Mouse (Mus musculus): Measurements from ENCODE around the gene Sel1l3. TPM values are rescaled to one million over a fixed set of nuclear protein-coding genes. Genes with fewer than 3 reads are reported as not detected.

The Sel1l3 gene
- polyA plus RNA-seq, 1 experiment, result 0.02 TPM

DNA sequence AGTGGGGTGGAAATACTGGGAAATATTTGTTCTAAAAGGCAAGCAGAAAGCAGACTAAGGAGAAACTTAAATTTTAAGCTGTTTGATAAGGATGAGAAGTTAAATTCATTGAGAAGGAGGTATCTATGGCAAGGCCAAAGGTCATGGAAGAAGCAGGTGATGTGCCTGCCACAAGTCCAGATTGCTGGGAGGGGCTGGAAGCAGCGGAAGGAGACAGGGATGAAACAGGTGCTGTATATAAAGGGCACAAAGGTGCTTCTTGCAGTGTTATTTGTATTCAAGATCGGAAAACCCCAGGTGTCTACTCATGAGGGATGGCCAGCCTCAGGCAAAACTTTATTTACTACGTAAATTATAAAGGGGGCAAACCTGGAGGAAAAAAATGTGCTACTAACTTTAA, 38.5 kb downstream of the Sel1l3 start:
- Histone ChIP-seq H3K36me3 (ENCODE audit: control insufficient read depth, insufficient read depth) (no peaks in the 10 kb centered on the region), H3K79me2 (ENCODE audit: control insufficient read depth, insufficient read depth) (no peaks in the 10 kb centered on the region), H3K27me3 (ENCODE audit: control insufficient read depth, insufficient read depth, insufficient read length) (peaks cover 37% of the 10 kb centered on the region), H3K4me2 (ENCODE audit: low read depth) (no peak overlapping the region), H3K4me3 (no peak overlapping the region), H3ac (ENCODE audit: control insufficient read depth, insufficient read length) (no peak overlapping the region)
- TF ChIP-seq SRF (IDR thresholded peaks at IDR 0.05; ENCODE audit: control insufficient read depth, insufficient read length, low read depth) (no peak), MAX (IDR thresholded peaks at IDR 0.05; ENCODE audit: low read depth) (no peak), E2F4 (IDR thresholded peaks at IDR 0.05; ENCODE audit: insufficient read depth) (no peak), POLR2AphosphoS2 (IDR thresholded peaks at IDR 0.05; ENCODE audit: insufficient read length, low read depth) (no peak), REST (IDR thresholded peaks at IDR 0.05; ENCODE audit: insufficient read depth, insufficient read length) (no peak), POLR2A (IDR thresholded peaks at IDR 0.05; ENCODE audit: insufficient read length, low read depth) (no peak), MYOD1 (IDR thresholded peaks at IDR 0.05; ENCODE audit: control insufficient read depth in 1 of 3, insufficient read length in 2 of 3, low read depth in 2 of 3) (no peak)

DNA sequence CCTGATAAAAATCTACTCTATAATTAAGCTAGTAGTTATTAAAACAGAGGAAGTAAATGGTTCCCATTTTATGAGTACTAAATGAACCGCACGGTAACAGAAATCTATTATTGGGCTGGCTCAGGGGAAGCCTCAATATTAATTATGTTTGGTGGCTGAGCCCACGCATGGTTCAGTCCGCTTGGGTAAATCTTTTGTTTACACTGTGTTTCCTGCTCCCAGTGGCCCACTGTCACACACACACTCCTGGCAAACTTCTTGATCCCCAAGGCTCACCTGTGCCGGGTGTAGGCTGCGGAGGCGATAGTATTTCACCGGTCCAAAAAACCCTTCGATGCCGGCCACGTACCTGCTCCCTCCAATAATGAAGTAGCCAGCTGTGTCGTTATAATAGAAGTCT, 39.3 kb downstream of the Sel1l3 start:
- H3K4me2 ChIP-seq (ENCODE audit: low read depth), result no peak overlapping the region

DNA sequence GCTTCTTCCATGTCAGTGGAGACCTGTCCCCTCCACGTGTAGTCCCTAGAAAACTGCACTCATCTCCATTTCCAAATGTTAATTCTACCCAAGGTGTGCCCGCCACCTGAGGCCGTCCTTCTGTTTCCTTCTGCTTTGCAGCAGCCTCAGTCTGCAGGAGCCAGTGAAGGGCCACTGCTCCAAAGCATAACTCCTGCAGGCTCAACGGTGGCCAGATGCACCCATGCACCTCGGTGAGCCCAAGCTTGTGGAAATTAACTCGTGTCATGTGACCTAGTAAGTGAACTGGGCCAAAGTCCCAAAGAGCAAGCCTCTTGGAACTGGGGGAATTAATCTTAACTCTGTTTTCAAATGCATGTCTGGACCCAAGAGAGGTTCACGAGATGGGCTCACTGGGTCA, 40.8 kb downstream of the Sel1l3 start:
- Histone ChIP-seq H3K4me2 (ENCODE audit: low read depth) (no peak overlapping the region), H3K36me3 (ENCODE audit: control insufficient read depth, insufficient read depth) (no peaks in the 10 kb centered on the region), H3K4me3 (no peak overlapping the region), H3K27me3 (ENCODE audit: control insufficient read depth, insufficient read depth, insufficient read length) (peaks cover 48% of the 10 kb centered on the region), H3ac (ENCODE audit: control insufficient read depth, insufficient read length) (no peak overlapping the region), H3K79me2 (ENCODE audit: control insufficient read depth, insufficient read depth) (no peaks in the 10 kb centered on the region)
- TF ChIP-seq E2F4 (IDR thresholded peaks at IDR 0.05; ENCODE audit: insufficient read depth), result no peak
- TF ChIP-seq POLR2AphosphoS2 (IDR thresholded peaks at IDR 0.05; ENCODE audit: insufficient read length, low read depth), result no peak
- TF ChIP-seq CEBPB (IDR thresholded peaks at IDR 0.05; ENCODE audit: insufficient read depth, poor library complexity, severe bottlenecking), result no peak
- no peak for TF ChIP-seq REST (IDR thresholded peaks at IDR 0.05; ENCODE audit: insufficient read depth, insufficient read length)
- TF ChIP-seq MYOG (IDR thresholded peaks at IDR 0.05; ENCODE audit: control insufficient read depth in 1 of 3, insufficient read depth in 1 of 3, insufficient read length in 2 of 3, low read depth in 2 of 3), result no peak
- no peak for TF ChIP-seq MAX (IDR thresholded peaks at IDR 0.05; ENCODE audit: low read depth)
- no peak for TF ChIP-seq POLR2A (IDR thresholded peaks at IDR 0.05; ENCODE audit: insufficient read length, low read depth)
- no peak for TF ChIP-seq TCF3 (IDR thresholded peaks at IDR 0.05; ENCODE audit: insufficient read length, low read depth)
- TF ChIP-seq MYOD1 (IDR thresholded peaks at IDR 0.05; ENCODE audit: control insufficient read depth in 1 of 3, insufficient read length in 2 of 3, low read depth in 2 of 3), result no peak
- TF ChIP-seq SRF (IDR thresholded peaks at IDR 0.05; ENCODE audit: control insufficient read depth, insufficient read length, low read depth), result no peak
- no peak for TF ChIP-seq TCF12 (IDR thresholded peaks at IDR 0.05; ENCODE audit: insufficient read depth, poor library complexity, severe bottlenecking)
- TF ChIP-seq USF1 (IDR thresholded peaks at IDR 0.05; ENCODE audit: low read depth), result no peak

More for the DNA sequence above, 39.3 kb downstream of the Sel1l3 start:
- TF ChIP-seq REST (IDR thresholded peaks at IDR 0.05; ENCODE audit: insufficient read depth, insufficient read length), result no peak
- TF ChIP-seq SRF (IDR thresholded peaks at IDR 0.05; ENCODE audit: control insufficient read depth, insufficient read length, low read depth), result no peak
- no peak for TF ChIP-seq MYOG (IDR thresholded peaks at IDR 0.05; ENCODE audit: control insufficient read depth in 1 of 3, insufficient read depth in 1 of 3, insufficient read length in 2 of 3, low read depth in 2 of 3)
- no peak for TF ChIP-seq MYOD1 (IDR thresholded peaks at IDR 0.05; ENCODE audit: control insufficient read depth in 1 of 3, insufficient read length in 2 of 3, low read depth in 2 of 3)
- no peak for TF ChIP-seq TCF3 (IDR thresholded peaks at IDR 0.05; ENCODE audit: insufficient read length, low read depth)
- TF ChIP-seq TCF12 (IDR thresholded peaks at IDR 0.05; ENCODE audit: insufficient read depth, poor library complexity, severe bottlenecking), result no peak
- TF ChIP-seq USF1 (IDR thresholded peaks at IDR 0.05; ENCODE audit: low read depth), result no peak
- no peak for TF ChIP-seq CEBPB (IDR thresholded peaks at IDR 0.05; ENCODE audit: insufficient read depth, poor library complexity, severe bottlenecking)
- no peak for TF ChIP-seq MAX (IDR thresholded peaks at IDR 0.05; ENCODE audit: low read depth)
- TF ChIP-seq POLR2AphosphoS2 (IDR thresholded peaks at IDR 0.05; ENCODE audit: insufficient read length, low read depth), result no peak
- H3K4me3 ChIP-seq, result no peak overlapping the region
- H3ac ChIP-seq (ENCODE audit: control insufficient read depth, insufficient read length), result no peak overlapping the region
- H3K36me3 ChIP-seq (ENCODE audit: control insufficient read depth, insufficient read depth), result no peaks in the 10 kb centered on the region
- peaks cover 36% of the 10 kb centered on the region for H3K27me3 ChIP-seq (ENCODE audit: control insufficient read depth, insufficient read depth, insufficient read length)
- no peaks in the 10 kb centered on the region for H3K79me2 ChIP-seq (ENCODE audit: control insufficient read depth, insufficient read depth)

DNA sequence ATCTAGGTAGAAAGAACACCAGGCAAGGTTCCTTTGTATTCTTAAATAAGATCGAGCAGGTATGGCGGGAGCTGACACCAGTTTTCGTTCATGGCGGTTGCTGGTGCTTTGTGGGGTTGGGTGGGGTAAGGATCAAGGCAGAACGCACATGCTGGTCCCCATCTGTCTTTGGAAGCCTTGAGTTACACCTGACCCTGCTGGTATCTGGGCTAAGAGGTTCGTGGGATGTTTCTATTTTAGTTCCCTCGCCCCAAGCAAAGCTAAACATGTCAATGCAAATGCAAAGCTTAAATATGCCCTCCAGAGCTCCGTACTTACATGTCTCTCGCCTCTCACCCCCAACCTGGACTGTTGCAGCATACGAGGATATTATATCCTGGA, 41.5 kb downstream of the Sel1l3 start:
- no peak overlapping the region for H3K4me3 ChIP-seq
- peaks cover 54% of the 10 kb centered on the region for H3K27me3 ChIP-seq (ENCODE audit: control insufficient read depth, insufficient read depth, insufficient read length)
- H3K36me3 ChIP-seq (ENCODE audit: control insufficient read depth, insufficient read depth), result no peaks in the 10 kb centered on the region
- no peak overlapping the region for H3ac ChIP-seq (ENCODE audit: control insufficient read depth, insufficient read length)
- H3K4me2 ChIP-seq (ENCODE audit: low read depth), result no peak overlapping the region
- no peaks in the 10 kb centered on the region for H3K79me2 ChIP-seq (ENCODE audit: control insufficient read depth, insufficient read depth)
- TF ChIP-seq E2F4 (IDR thresholded peaks at IDR 0.05; ENCODE audit: insufficient read depth), result no peak
- no peak for TF ChIP-seq TCF12 (IDR thresholded peaks at IDR 0.05; ENCODE audit: insufficient read depth, poor library complexity, severe bottlenecking)
- TF ChIP-seq CEBPB (IDR thresholded peaks at IDR 0.05; ENCODE audit: insufficient read depth, poor library complexity, severe bottlenecking), result no peak
- no peak for TF ChIP-seq REST (IDR thresholded peaks at IDR 0.05; ENCODE audit: insufficient read depth, insufficient read length)
- no peak for TF ChIP-seq MYOD1 (IDR thresholded peaks at IDR 0.05; ENCODE audit: control insufficient read depth in 1 of 3, insufficient read length in 2 of 3, low read depth in 2 of 3)
- no peak for TF ChIP-seq USF1 (IDR thresholded peaks at IDR 0.05; ENCODE audit: low read depth)
- TF ChIP-seq TCF3 (IDR thresholded peaks at IDR 0.05; ENCODE audit: insufficient read length, low read depth), result no peak
- no peak for TF ChIP-seq MYOG (IDR thresholded peaks at IDR 0.05; ENCODE audit: control insufficient read depth in 1 of 3, insufficient read depth in 1 of 3, insufficient read length in 2 of 3, low read depth in 2 of 3)
- no peak for TF ChIP-seq MAX (IDR thresholded peaks at IDR 0.05; ENCODE audit: low read depth)
- no peak for TF ChIP-seq POLR2A (IDR thresholded peaks at IDR 0.05; ENCODE audit: insufficient read length, low read depth)

All from myocyte (in vitro differentiated cells).